Mouse (Mus musculus) hindbrain, embryonic 16.5 days (tissue): ENCODE results near the gene Ttc6. TPM values are rescaled to one million over a fixed set of nuclear protein-coding genes. Genes with fewer than 3 reads are reported as not detected.

Experiments used
- ATAC-seq: fragments of 200-750 bp; cut with Nextera tagmentation; 2 replicates; pipeline ENCODE4 v1.8.0; 2017; ENCODE audit warnings: moderate TSS enrichment, moderate library complexity
- H3K27ac ChIP-seq: fragments of 300-500 bp; sonication (generic); 2 replicates; pipeline ENCODE4 v1.5.1; 2014; ENCODE audit warnings: low read depth, mild to moderate bottlenecking, control low read depth, low read length, moderate library complexity
- H3K27me3 ChIP-seq: fragments of 300-500 bp; sonication (generic); replicated peaks from 2 replicates; pipeline ENCODE4 v1.6.1; 2014; ENCODE audit warnings: low read length; ENCODE audit not compliant: control insufficient read depth, insufficient read depth
- H3K36me3 ChIP-seq: fragments of 300-500 bp; sonication (generic); 2 replicates; pipeline ENCODE4 v1.6.1; 2014; ENCODE audit warnings: mild to moderate bottlenecking, low read length, moderate library complexity, mixed read lengths; ENCODE audit not compliant: control insufficient read depth, insufficient read depth
- H3K4me1 ChIP-seq: fragments of 300-500 bp; sonication (generic); 2 replicates; pipeline ENCODE4 v1.6.1; 2014; ENCODE audit warnings: low read depth, low read length; ENCODE audit not compliant: control insufficient read depth, insufficient read depth
- H3K4me2 ChIP-seq: fragments of 300-500 bp; sonication (generic); 2 replicates; pipeline ENCODE4 v1.6.1; 2014; ENCODE audit warnings: mild to moderate bottlenecking, low read length, control low read depth, moderate library complexity
- H3K4me3 ChIP-seq: fragments of 300-500 bp; sonication (generic); 2 replicates; pipeline ENCODE4 v1.5.1; 2014; ENCODE audit warnings: mild to moderate bottlenecking, low read length, control low read depth, moderate library complexity
- H3K9ac ChIP-seq: fragments of 300-500 bp; sonication (generic); 2 replicates; pipeline ENCODE4 v1.6.1; 2014; ENCODE audit warnings: low read depth, mild to moderate bottlenecking, control low read depth, low read length, moderate library complexity
- H3K9me3 ChIP-seq: fragments of 300-500 bp; sonication (generic); 2 replicates; pipeline ENCODE4 v1.6.1; 2014; ENCODE audit warnings: mild to moderate bottlenecking, low read length, moderate library complexity; ENCODE audit not compliant: control insufficient read depth
- WGBS: fragments of 180-500 bp; shearing (Covaris S2); extraction: QIAGEN DNeasy Blood & Tissue Kit; methylation state at CpG from one replicate; pipeline ENCODE4 v1.1.7; 2014; 5-methylcytosine and 5-hydroxymethylcytosine counted together
- polyA plus RNA-seq: library from polyadenylated mRNA; unstranded; fragments of >200 nt; fragmentation: Nextera tagmentation; extraction: Ambion mirVana; gene quantifications from 2 replicates; pipeline ENCODE4 v1.2.1, GENCODE M21; 2015

Gene Ttc6
- polyA plus RNA-seq, 1 experiment from 2014 or later: 0.76 TPM

DNA sequence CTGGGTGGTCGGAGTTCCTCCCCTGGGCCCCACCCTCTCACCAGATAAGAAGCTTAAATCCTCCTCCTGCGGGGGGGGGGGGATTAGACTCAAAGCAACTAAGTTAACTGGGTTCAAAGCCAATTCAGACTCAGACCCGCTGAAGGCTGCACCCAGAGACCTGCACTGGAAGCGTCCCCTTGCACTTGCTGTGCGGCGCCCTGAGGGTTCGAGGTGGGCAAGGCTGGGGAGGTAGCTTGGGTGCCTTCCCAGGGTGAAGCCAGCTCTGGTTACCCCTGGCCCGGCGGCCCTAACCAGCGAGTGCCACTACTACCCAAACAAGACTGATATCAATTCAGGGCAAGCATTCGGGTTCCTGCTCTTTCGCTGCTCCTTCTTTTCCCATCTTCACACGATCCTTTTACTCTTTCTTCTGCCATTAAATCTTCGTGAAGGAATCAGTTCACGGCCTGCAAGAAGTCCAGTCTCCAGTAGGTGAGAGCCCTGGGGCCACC lies 14.2 kb upstream of the Ttc6 start:
- H3K27me3 ChIP-seq: peaks cover 85% of the 10 kb centered on the region
- no peak overlapping the region for H3K4me3 ChIP-seq
- H3K9me3 ChIP-seq: peaks cover 2% of the 10 kb centered on the region; the same call in 1 of the 2 replicates
- H3K4me2 ChIP-seq: no peak overlapping the region
- peaks cover 10% of the 10 kb centered on the region for H3K4me1 ChIP-seq
- no peak for ATAC-seq
- 3% methylated on average over 15 of the region's 15 CpGs for WGBS
- H3K36me3 ChIP-seq: no peaks in the 10 kb centered on the region
- H3K9ac ChIP-seq: no peak overlapping the region
- H3K27ac ChIP-seq: no peak overlapping the region

DNA sequence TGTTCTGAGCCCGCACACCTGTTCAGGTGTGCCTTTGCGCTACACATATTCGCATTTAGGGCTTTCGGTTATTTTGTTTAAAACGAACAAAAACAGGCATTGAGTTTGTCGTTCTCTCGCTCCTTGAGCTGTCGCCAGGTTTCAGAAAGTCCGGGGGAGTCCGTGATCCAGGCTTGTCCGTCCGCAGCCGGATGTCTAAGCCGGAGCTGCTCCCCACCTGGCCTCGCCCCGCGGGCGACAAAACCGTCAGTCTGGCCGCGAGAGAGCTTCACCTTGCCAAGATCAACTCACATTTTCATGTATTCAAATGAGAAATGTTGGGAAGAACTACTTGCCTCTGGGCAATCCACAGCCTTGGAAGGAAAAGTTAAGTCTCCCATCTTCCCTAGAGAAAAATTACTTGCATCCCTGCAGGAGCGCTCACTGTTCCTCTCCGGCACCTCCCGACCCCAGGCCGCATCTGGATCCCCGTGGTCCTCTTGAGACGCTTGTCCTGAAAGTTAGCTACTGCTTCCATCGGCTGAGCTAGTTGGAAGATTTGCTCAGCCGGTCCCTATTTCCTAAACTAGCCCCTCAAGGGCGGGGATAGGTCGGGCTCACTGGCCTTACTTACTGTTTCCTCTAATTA lies 13.6 kb upstream of the Ttc6 start:
- Histone ChIP-seq H3K27ac (no peak overlapping the region), H3K36me3 (no peaks in the 10 kb centered on the region), H3K4me3 (no peak overlapping the region), H3K9ac (no peak overlapping the region), H3K4me2 (no peak overlapping the region), H3K4me1 (peaks cover 9% of the 10 kb centered on the region), H3K27me3 (peaks cover 88% of the 10 kb centered on the region), H3K9me3 (peaks cover 2% of the 10 kb centered on the region; the same call in 1 of the 2 replicates)
- no peak for ATAC-seq
- 1% methylated on average over 31 of the region's 31 CpGs for WGBS

DNA sequence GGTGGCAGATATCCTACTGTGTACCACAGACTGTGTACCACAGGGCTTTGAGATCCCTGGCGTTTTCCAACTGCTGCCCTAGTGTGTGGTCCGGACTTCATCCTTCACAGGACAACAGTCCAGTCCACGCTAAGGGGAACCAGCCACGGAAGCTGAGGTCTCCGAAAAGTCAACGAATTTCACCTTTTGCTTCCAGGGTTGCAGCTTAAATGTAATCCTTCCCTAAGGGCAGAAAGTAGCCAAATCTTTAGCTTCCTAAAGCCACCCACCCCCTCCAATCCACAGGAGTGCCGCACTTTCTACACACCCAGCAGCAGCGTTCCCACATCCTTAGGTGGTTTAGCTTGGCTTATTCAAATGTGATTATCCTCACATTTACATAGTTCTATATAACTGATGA lies 13.0 kb upstream of the Ttc6 start:
- ATAC-seq: no peak
- H3K9ac ChIP-seq: no peak overlapping the region
- H3K4me3 ChIP-seq: no peak overlapping the region
- peaks cover 2% of the 10 kb centered on the region; the same call in 1 of the 2 replicates for H3K9me3 ChIP-seq
- no peak overlapping the region for H3K27ac ChIP-seq
- H3K27me3 ChIP-seq: peaks cover 90% of the 10 kb centered on the region
- no peak overlapping the region for H3K4me2 ChIP-seq
- WGBS: 2% methylated on average over 8 of the region's 8 CpGs
- peaks cover 4% of the 10 kb centered on the region; the same call in 1 of the 2 replicates for H3K4me1 ChIP-seq
- no peaks in the 10 kb centered on the region for H3K36me3 ChIP-seq

DNA sequence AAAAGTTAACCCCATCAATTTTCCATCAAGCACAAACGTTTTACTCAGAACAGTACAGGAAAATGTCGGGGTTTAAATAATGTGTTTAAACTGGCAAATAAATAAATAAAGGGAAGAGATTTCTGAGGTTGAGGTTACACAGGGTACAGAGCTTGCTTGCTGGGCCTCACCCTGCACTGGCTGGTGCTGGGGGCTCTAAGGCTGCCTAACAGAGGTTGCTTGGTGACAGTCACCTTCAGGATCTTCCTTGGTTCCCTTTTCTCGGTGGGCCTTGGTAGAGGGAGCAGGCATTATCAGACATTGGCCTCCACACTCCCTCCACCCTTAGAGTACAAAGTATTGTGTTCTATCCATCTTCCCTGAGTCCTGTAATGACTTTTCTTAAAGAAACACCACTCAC lies 11.6 kb upstream of the Ttc6 start:
- no peak overlapping the region for H3K9ac ChIP-seq
- no peak overlapping the region for H3K27ac ChIP-seq
- peaks cover 2% of the 10 kb centered on the region; the same call in 1 of the 2 replicates for H3K9me3 ChIP-seq
- H3K36me3 ChIP-seq: no peaks in the 10 kb centered on the region
- WGBS: 10% methylated on average over 3 of the region's 3 CpGs
- H3K4me2 ChIP-seq: no peak overlapping the region
- no peaks in the 10 kb centered on the region for H3K4me1 ChIP-seq
- no peak overlapping the region for H3K4me3 ChIP-seq
- no peak for ATAC-seq
- peaks cover 84% of the 10 kb centered on the region for H3K27me3 ChIP-seq

DNA sequence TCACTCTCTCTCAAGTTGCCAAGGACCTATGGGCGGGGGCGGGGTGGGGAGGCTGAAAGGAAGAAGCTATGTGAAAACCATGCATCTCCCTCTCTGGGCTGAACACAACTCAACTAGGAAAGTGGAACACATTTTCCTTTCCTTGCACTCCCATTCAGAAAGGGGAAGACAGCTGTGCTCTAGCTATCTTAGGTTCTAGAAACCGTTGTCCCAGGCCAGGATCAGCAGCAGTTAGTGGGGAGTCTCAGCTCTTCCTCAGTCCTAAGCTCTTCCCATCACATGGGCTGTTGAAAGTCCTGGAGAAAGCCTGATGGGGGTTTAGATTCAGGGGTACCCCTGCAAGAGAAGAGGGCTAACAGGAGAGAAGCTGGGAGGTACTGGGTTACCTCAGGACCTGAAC lies 9.8 kb upstream of the Ttc6 start:
- WGBS: 40% methylated on average over 3 of the region's 3 CpGs
- Histone ChIP-seq H3K27ac (no peak overlapping the region), H3K27me3 (peaks cover 69% of the 10 kb centered on the region)

DNA sequence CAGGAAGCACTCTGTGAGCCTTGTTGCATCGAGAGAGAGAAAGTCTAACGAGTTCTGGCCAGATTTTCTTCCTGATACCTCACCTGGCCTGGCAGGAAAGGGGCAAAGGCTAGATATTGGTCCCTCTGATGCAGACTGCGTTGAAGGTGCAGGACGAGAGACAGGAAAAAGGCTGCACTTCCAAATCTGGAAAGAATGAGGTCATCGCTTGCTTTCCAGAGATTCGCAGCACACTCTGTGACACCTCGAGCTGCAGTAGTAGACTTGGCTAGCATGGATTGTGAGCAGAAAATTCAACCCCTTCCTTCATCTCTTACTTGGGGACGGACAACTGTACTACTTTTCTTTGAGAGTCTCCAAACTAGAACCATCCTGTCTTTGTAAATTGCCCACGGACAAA lies 7.9 kb downstream of the Ttc6 start:
- Histone ChIP-seq H3K9me3 (no peaks in the 10 kb centered on the region), H3K4me3 (no peak overlapping the region), H3K4me1 (peaks cover 4% of the 10 kb centered on the region; the same call in 1 of the 2 replicates), H3K27ac (no peak overlapping the region), H3K36me3 (no peaks in the 10 kb centered on the region), H3K27me3 (peaks cover 4% of the 10 kb centered on the region), H3K4me2 (no peak overlapping the region), H3K9ac (no peak overlapping the region)
- no peak for ATAC-seq
- WGBS: 45% methylated on average over 9 of the region's 9 CpGs

More for the DNA sequence above, 9.8 kb upstream of the Ttc6 start:
- no peak for ATAC-seq
- Histone ChIP-seq H3K4me3 (no peak overlapping the region), H3K4me1 (no peaks in the 10 kb centered on the region), H3K9ac (no peak overlapping the region), H3K9me3 (no peaks in the 10 kb centered on the region), H3K4me2 (no peak overlapping the region), H3K36me3 (no peaks in the 10 kb centered on the region)

DNA sequence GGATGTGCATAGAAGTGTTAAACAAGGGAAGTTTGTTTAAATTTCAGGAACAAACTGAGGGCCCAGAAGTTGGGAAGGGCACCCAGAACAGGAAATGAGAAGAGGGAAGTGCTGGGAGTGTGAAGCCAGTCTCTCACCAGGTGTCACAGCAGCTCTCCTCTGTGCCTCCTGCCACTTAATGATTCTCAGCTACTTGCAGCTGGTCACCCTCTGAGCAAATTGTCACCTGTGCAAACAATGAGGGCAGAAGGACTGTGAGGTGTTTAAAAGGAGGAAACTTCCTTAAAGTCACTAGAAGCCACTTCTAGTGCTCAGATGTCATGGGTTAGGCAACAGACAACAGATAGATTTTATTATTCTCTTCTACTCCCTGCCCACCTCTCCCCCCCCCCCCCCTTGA lies 8.5 kb downstream of the Ttc6 start:
- Histone ChIP-seq H3K36me3 (no peaks in the 10 kb centered on the region), H3K27ac (no peak overlapping the region), H3K4me1 (peaks cover 4% of the 10 kb centered on the region; the same call in 1 of the 2 replicates), H3K4me3 (no peak overlapping the region), H3K27me3 (peaks cover 4% of the 10 kb centered on the region), H3K4me2 (no peak overlapping the region), H3K9me3 (no peaks in the 10 kb centered on the region), H3K9ac (no peak overlapping the region)
- ATAC-seq: no peak

DNA sequence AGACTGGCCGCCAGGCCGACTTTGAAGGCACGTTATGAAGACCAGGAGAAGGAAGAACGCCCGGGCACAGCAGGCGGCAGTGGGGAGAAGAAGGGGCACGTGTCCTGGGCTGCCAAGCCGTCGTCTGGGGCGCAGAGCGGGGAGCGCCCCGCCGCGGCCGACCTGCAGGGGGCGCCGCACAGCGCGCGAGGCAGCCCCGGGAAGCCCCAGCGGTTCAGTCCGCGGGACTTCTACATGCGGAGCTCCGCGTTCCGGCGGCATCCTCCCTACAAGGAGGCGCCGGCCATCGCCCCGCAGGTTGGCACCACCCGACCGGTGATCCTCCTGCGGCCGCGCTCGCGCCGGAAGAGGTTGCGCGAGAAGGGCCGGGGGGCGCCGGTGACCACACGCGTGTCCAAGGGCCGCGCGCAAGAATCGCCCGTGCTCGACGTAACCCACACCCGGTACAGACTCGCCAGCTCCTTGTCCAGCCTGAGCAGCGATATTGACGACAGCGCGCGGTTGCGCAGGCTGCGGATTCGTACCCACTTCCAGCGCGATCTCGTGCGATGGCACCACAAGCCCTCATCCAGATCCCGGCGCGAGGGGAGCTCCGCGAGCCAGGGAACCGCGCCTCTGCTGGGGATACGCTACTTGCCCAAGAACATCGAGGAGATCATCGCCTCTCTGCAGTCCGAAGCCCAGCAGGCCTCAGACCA lies 12.2 kb downstream of the Ttc6 start:
- H3K27me3 ChIP-seq: peaks cover 4% of the 10 kb centered on the region
- H3K4me3 ChIP-seq: peak overlapping the region; percentile 50
- WGBS: 2% methylated on average over 79 of the region's 81 CpGs
- H3K4me2 ChIP-seq: peak overlapping the region; percentile 70
- no peaks in the 10 kb centered on the region for H3K9me3 ChIP-seq
- H3K9ac ChIP-seq: peak overlapping the region; percentile 46
- no peak overlapping the region for H3K27ac ChIP-seq
- no peaks in the 10 kb centered on the region for H3K36me3 ChIP-seq
- H3K4me1 ChIP-seq: peaks cover 4% of the 10 kb centered on the region; the same call in 1 of the 2 replicates
- peak; percentile 93 for ATAC-seq

DNA sequence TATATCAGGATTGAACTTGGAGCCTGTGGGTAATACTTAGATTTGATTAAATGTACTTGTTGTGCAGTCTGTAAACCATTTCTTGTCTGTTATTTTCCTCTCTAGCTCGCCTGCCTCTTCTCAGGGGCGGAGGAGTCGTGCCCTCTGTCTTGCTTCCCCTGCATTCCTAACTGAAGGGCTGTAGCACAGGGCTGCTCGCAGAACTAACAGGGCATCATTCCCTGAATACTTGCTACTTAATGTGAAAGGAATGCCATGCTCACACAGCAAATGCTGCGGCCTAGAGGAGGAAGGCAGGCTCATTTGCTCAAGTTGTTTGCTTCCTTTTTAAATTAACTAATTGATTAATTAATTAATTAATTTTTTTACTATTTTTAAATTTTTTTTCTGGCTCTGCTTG lies 43.7 kb downstream of the Ttc6 start:
- Histone ChIP-seq H3K4me3 (no peak overlapping the region), H3K9ac (no peak overlapping the region), H3K36me3 (no peaks in the 10 kb centered on the region), H3K27me3 (no peaks in the 10 kb centered on the region), H3K9me3 (no peaks in the 10 kb centered on the region), H3K4me2 (no peak overlapping the region), H3K27ac (no peak overlapping the region), H3K4me1 (no peaks in the 10 kb centered on the region)
- WGBS: 65% methylated on average over 5 of the region's 5 CpGs
- ATAC-seq: no peak
